Mouse (Mus musculus) ES-E14 (cell line): ENCODE measurements around the gene Spem2.

Experiments
- MAFK ChIP-seq: IDR thresholded peaks from 2 replicates; pipeline ENCODE4 v1.6.1; 2014; ENCODE audit warnings: mild to moderate bottlenecking, low read depth, low read length, inconsistent platforms; ENCODE audit not compliant: insufficient read depth
- ZC3H11A ChIP-seq: IDR thresholded peaks from 2 replicates; pipeline ENCODE4 v1.6.1; 2012; ENCODE audit warnings: low read depth, mild to moderate bottlenecking, inconsistent platforms, low read length, borderline replicate concordance

- no peak for TF ChIP-seq ZC3H11A
- no peak for TF ChIP-seq MAFK
Measured at GRCm38 (mm10) chr11:69864138-69864860, 46.0 kb upstream of the Spem2 start.
